Mouse (Mus musculus) small intestine, adult 2 months (tissue): ENCODE data around the gene Fmo6.

Experiments
- CTCF ChIP-seq: fragments of 200-500 bp; IDR thresholded peaks from 2 replicates; pipeline ENCODE4 v1.5.1; 2012; ENCODE audit warnings: low read depth, mild to moderate bottlenecking, control low read depth, inconsistent platforms, low read length, moderate library complexity, mixed read lengths; ENCODE audit not compliant: insufficient replicate concordance, insufficient read length; ENCODE audit errors: extremely low read depth
- POLR2A ChIP-seq: fragments of 200-500 bp; IDR thresholded peaks from 2 replicates; pipeline ENCODE4 v1.6.1; 2012; ENCODE audit warnings: low read depth, mild to moderate bottlenecking, control low read depth, inconsistent platforms, low read length, moderate library complexity

GRCm38 (mm10) chr1:162893014-162893413 is 44.3 kb downstream of the Fmo6 start:
- TF ChIP-seq CTCF (no peak), POLR2A (no peak)
